Mouse (Mus musculus) naive thymus-derived CD4-positive, alpha-beta T cell, adult 2 months (primary cell): Measurements from ENCODE around the gene H2-Q10.

Source experiments
- DNase-seq: peaks from one replicate; pipeline ENCODE4 v3.0.0-alpha.2; 2011; ENCODE audit warnings: low read depth

H2-Q10 gene

GRCm38 (mm10) chr17:35515911-35516640 lies 46.2 kb downstream of the H2-Q10 start:
- peak; percentile 64 for DNase-seq

- peak; percentile 94 for DNase-seq
Measured at GRCm38 (mm10) chr17:35516652-35517500, 47.0 kb downstream of the H2-Q10 start, which contains the start of the genes Tcf19 and Cchcr1. Gene Tcf19 (minus strand): TSS chr17:35516824. Gene Cchcr1 (plus strand): TSS chr17:35517100.

- DNase-seq: no peak
Measured at GRCm38 (mm10) chr17:35517526-35517925, 47.6 kb downstream of the H2-Q10 start.
